Mouse (Mus musculus) bone marrow macrophage, adult 2 months (primary cell): ENCODE data around the gene Cask.

ENCODE experiments used
- CTCF ChIP-seq: IDR thresholded peaks from 2 replicates; pipeline ENCODE4 v1.5.1; 2012; ENCODE audit warnings: low read depth, mild to moderate bottlenecking, low read length, moderate library complexity
- POLR2A ChIP-seq: IDR thresholded peaks from 2 replicates; pipeline ENCODE4 v1.6.1; 2012; ENCODE audit warnings: mild to moderate bottlenecking, low read depth, low read length, borderline replicate concordance

DNA sequence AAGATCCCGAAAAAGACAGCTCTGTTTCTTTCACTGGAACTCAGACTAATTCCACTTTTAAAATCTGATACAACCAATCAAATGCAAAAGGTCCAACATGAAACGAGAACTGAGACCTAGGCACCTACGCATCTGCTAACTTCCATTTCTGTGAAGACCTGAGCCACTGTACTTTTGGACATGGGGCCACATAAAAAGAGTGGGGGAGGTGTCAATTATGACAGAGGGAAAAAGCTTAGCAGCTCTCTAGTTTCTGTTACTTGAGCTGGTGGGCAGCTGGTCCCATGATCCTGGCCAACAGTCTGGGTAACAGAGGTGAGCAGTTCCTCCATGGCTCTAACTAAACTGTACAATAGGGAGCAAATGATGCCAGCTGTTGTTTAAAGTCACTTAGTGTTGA lies 178.2 kb downstream of the Cask start:
- TF ChIP-seq CTCF, result no peak
- no peak for TF ChIP-seq POLR2A
